Mouse (Mus musculus): ENCODE measurements around the gene Gtf2f2.

GRCm38 (mm10) chr14:75876320-75877043 is 134.2 kb downstream of the Gtf2f2 start:
- no peak for TF ChIP-seq GATA1 (IDR thresholded peaks at IDR 0.05; ENCODE audit: borderline replicate concordance, low read length)
- no peak for TF ChIP-seq FLI1 (IDR thresholded peaks at IDR 0.05; ENCODE audit: low read length)
